Mouse (Mus musculus): ENCODE results near the gene Mmp17. TPM values are rescaled to one million over a fixed set of nuclear protein-coding genes. Genes with fewer than 3 reads are reported as not detected.

Gene Mmp17
- polyA plus RNA-seq (2017; shearing (Covaris generic)), result 1.1 TPM

DNA sequence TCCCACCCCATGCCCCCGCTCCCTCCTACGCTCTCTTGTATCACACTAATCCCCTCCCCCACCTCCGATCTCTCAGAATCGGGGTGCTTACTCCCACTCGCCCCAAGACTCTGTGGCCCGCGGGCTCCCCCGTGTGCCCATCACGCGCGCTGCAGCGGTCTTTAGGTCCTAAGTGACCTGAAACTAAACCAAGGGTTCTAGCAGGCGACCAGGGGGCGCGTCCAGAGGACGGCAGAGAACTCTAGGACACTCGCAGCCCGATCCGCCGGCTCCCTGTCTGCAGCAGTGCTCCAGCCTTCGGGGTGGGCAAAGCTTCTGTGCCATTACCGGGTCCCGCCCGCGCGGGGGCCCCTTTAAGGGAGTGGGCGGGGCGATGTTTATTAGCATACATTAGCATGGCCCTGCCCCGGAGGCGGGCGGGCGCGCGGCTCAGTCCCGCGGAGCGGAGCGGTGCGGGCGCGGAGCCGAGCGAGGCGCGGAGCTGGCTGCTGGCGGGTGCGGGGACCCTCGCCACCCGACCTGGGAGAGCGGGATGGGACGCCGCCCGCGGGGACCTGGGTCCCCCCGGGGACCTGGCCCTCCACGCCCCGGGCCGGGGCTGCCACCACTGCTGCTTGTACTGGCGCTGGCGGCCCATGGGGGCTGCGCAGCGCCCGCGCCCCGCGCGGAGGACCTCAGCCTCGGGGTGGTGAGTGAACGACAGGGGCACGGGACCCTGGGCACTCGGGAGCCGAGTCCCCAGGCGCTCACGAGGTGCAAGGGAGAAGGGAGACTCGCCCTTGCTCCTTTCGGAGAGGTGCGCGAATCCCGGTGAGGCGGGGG is at the start of gene Mmp17:
Mmp17 (plus strand) TSS at position 409 of the 822 bp plus-strand sequence.

Other genes starting within 250 kb of the Mmp17 start
- 59.1 TPM for gene Sfswap, start 82.9 kb upstream of the Mmp17 start, polyA plus RNA-seq (2017; shearing (Covaris generic))
- 1.2 TPM for gene Zfp11, start 85.9 kb downstream of the Mmp17 start, polyA plus RNA-seq (2017; shearing (Covaris generic))
- not detected for gene Sept14, start 124.3 kb downstream of the Mmp17 start, polyA plus RNA-seq (2017; shearing (Covaris generic))
- 58.1 TPM for gene Mrps17, start 131.3 kb downstream of the Mmp17 start, polyA plus RNA-seq (2017; shearing (Covaris generic))
- gene Nipsnap2, start 140.9 kb downstream of the Mmp17 start, polyA plus RNA-seq (2017; shearing (Covaris generic)), result 17.4 TPM
- 19.8 TPM for gene Psph, start 203.3 kb downstream of the Mmp17 start, polyA plus RNA-seq (2017; shearing (Covaris generic))

Data from effector memory CD4-positive, alpha-beta T cell, adult 5 months (primary cell).